Mouse (Mus musculus) testis, adult 2 months (tissue): ENCODE data around the gene Spsb1.

Experiments
- CTCF ChIP-seq: fragments of 200-500 bp; IDR thresholded peaks from 2 replicates; pipeline ENCODE4 v1.5.1; 2012; ENCODE audit warnings: low read depth, mild to moderate bottlenecking, inconsistent platforms, low read length, moderate library complexity; ENCODE audit not compliant: control insufficient read depth, insufficient read depth, insufficient replicate concordance
- POLR2A ChIP-seq: fragments of 200-500 bp; IDR thresholded peaks from 2 replicates; pipeline ENCODE4 v1.6.1; 2012; ENCODE audit warnings: low read depth, mild to moderate bottlenecking, inconsistent platforms, low read length, moderate library complexity; ENCODE audit not compliant: control insufficient read depth

- TF ChIP-seq CTCF, result no peak
- TF ChIP-seq POLR2A, result no peak
Observed at GRCm38 (mm10) chr4:149890551-149890950, 64.3 kb downstream of the Spsb1 start.
